Mouse (Mus musculus) T-helper 1 cell (primary cell): ENCODE measurements around the gene Spn.

Experiments
- in situ Hi-C: fragments of 300-600 bp; cut with MboI, MseI; formaldehyde crosslinking; loops from one replicate; pipeline ENCODE4 v1.15.1; 2025; ENCODE audit warnings: high pct_unique_total_duplicates

Spn gene

DNA sequence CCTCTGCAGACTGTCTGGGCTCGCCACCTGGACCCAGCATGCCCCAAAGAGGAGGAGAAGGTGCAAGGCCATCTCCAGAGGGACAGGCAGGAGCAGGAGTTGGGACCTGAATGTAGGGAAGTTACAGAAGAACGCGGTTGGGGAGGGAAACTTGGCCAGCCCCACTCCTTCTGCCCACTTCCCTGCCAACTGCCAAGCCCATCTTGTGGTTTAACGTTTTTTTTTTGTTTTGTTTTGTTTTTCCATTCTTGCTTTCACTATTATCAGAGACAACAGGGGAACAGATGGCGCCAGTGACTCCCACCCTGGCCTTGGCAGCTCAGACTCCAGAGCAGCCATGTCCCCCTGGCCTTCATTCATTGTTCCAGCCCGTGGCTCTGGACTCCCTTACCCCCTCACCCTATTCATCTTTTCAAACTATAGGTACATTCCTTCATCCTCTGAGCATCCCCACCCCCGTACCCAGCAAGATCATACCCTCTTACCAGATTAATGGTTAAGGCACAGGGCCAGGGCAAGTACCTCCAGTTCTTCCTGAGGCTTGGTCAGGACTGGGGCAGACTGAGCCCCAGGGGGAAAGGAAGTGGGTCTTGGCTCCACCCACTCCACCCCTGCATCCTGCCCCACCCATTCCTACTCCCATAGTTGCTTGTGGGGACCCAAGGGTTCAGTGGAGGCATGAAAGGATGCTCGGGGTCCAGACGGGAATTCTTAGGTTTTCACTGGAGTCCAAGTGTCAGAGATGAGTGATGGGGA lies at the start of gene Spn:
Spn (minus strand) TSS at position 562 of the 756 bp plus-strand sequence.
- in situ Hi-C loops = loop anchor here (5.0 kb wide), 1 partner anchor 60 kb away; the partner anchor contains the start of gene Cd2bp2

DNA sequence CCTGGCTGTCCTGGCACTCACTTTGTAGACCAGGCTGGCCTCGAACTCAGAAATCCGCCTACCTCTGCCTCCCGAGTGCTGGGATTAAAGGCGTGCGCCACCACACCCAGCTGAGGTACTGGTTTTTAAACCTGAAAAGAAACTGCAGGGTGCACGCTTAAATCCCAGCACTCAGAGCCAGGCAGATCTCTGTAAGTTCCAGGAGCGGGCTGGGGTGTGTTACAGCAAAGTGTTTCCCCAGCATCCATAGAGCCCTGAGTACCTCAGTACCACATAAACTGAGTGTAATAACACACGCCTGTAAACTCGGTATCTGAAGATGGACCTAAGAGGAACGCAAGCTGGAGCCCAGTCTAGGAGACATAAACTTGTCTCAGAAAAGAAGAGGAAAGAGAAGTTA lies 49.7 kb upstream of the Spn start:
- in situ Hi-C loops = loop anchor here (25.0 kb wide), 1 partner anchor 1200 kb away; no protein-coding TSS in a partner anchor

DNA sequence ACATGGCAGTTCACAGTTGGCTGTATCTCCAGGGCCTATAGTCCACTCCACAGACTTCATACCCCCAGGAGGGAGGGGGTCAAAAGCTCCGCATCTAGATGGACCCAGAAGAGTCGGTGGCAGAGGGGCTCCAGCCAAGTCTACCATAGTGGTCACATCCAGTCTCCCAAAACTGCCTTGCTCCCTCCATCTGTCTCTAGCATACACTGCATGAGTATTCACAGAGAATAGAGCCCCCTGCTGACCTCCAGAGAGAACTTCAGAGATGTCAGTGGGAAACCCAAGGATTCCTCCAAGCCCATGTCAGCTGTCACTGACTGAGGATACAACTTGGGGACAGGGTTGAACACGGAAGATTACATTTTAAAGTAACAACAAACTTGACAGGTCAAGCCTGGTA lies 48.0 kb upstream of the Spn start:
- in situ Hi-C loops = loop anchor here (25.0 kb wide), 1 partner anchor 1202 kb away; no protein-coding TSS in a partner anchor

DNA sequence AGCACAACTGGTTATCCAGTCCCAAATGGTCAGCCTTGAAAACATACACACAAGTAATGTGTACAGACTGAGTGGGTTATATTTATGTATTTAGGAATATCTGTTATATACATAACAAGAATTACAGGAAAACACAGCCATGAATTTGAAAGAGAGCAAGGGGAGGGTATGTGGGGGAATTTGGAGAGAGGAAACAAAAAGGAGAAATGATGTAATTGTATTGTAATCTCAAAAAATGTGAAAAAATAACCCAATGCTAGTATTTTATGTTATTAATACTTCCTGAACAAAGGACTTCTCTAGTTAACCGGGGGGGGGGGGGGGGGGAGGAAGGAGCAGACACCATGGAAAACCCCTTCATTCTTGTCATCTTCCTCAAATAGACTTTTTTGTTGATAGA lies 47.1 kb upstream of the Spn start:
- in situ Hi-C loops = loop anchor here (25.0 kb wide), 1 partner anchor 1203 kb away; no protein-coding TSS in a partner anchor

DNA sequence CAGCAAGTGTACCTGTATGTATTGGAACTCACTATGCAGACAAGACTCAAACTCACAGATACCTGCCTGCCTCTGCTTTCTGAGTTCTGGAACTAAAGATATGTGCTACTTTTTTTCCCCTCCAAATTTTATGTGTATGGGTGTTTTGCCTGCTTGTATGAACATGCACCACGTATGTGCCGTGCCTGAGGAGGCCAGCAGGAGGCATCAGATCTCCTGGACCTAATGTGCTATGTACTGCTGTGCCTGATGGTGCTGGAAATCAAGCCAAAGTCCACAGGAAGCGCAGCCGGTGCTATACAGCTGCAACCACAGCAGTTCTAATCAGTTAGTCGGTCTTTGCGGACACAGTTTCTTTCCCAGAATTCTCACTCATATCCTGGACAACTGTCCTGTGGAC lies 46.2 kb upstream of the Spn start:
- in situ Hi-C loops = loop anchor here (25.0 kb wide), 1 partner anchor 1203 kb away; no protein-coding TSS in a partner anchor

DNA sequence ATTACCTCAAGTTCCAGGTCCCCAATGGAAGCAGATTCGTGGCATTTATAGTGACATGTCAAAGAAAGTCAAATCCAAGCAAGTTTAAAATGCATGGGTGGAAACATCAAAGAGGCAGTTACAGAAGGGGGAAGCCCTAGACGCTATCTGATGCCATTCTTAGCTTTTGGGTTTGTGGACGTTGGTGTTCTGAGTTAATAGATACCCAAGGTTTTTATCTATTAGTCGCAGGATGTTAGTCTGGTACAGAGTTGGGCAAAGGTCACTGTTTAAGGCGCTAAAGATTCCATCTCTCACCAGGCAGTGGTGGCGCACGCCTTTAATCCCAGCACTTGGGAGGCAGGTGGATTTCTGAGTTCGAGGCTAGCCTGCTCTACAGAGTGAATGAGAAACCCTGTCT lies 45.7 kb upstream of the Spn start:
- in situ Hi-C loops = loop anchor here (25.0 kb wide), 1 partner anchor 1204 kb away; no protein-coding TSS in a partner anchor

DNA sequence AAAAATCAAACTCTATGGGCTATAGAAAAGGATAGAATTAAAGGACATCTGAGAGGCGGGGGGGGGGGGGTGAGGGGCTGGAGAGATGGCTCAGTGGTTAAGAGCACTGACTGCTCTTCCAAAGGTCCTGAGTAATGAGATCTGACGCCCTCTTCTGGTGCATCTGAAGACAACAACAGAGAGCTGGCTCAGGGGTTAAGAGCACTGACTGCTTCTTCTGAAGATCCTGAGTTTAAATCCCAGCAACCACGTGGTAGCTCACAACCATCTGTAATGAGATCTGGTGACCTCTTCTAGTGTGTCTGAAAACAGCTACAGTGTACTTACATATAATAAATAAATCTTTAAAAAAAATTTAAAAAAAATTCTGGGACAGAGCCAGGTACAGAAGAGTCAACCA lies 44.1 kb upstream of the Spn start:
- in situ Hi-C loops = loop anchor here (25.0 kb wide), 1 partner anchor 1206 kb away; no protein-coding TSS in a partner anchor

DNA sequence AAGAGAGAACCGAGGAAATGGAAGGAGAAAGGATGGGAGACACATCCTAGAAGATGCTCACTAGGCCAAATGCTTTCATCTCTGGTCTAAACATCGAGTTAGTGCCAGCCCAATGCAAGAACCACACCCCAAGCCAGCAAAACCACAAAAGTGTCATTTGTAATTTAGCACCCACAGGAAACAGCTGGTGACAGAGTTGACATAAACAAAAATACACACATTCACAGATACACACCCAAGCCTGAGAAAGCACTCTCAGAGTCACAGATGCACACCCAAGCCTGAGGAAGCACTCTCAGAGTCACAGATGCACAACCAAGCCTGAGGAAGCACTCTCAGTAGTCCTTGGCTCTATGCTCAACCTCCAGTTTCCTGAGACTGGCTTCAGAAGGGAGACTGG lies 43.2 kb upstream of the Spn start:
- in situ Hi-C loops = loop anchor here (25.0 kb wide), 1 partner anchor 1207 kb away; no protein-coding TSS in a partner anchor

DNA sequence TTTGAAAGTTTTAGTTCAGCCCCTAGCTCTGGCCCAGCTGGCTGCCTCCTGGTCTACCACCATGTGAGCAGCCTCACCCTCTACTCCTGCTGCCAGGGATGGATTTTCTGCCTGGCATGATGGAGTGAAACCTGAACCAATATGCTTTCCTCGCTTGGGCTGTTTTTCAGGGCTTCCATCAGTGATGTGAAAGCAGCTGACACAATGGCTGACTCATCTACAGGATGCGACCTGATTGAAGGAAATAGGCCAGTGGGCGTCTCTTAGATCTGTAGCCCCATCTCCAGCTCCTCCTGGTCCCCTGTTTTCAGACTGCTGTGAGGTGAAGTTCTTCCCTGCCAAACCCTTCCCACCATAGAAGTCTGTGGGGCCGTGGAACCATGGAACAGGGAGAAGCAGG lies 39.3 kb upstream of the Spn start:
- in situ Hi-C loops = loop anchor here (25.0 kb wide), 1 partner anchor 1210 kb away; no protein-coding TSS in a partner anchor

DNA sequence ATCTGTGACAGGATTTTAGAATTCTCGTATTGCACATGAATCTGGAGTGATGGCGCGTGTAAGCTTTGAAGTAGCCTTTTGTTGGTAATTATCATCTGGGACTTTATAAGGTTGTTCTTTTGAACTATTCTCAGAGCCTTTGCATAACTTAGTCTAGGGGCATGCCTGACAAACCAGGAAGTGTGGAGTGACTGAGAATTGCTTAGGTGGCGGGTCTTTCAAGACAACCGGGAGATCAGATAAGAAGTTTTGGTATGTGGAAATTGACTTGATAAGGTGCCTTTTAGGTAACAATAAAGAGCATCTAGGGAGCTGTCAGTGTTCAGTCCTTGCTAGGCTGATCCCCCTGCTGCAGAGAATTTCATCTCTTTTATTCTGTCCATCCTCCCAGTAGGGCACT lies 28.9 kb upstream of the Spn start:
- in situ Hi-C loops = no loop called here

DNA sequence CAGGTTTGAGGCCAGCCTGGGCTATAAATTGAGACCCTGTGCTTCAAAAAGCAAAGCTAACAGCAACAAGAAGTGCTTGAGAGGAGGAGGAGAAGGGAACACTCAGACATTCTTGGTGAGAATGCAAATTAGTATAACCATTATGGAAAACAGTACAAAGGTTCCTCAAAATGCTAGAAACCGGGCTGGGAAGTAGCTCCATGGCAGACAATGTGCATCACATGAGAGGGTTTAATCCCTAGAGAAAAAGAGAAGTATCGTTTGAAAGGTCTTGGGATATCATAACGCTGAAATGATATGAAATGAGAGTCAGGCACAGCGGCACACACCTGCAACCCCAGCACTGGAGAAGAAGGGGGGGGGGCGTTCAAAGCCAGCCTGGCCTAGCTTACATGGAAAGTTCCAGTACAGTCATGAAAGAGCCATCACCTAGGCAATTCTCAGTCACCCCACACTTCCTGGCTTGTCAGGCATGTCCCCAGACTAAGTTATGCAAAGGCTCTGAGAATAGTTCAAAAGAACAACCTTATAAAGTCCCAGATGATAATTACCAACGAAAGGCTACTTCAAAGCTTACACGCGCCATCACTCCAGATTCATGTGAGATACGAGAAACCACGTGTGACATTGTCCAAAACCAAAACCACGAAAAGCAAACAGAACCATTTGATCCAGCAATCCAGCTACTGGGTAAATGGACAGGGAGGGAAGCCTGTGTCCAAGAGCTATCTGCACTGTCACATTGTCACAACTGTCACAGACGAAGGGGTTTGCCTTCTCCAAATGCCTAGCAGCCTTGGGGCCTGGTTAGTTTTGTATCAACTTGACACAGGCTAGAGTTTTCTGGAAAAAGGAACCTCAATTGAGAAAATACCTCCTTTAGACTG lies 28.2 kb upstream of the Spn start:
- in situ Hi-C loops = no loop called here

DNA sequence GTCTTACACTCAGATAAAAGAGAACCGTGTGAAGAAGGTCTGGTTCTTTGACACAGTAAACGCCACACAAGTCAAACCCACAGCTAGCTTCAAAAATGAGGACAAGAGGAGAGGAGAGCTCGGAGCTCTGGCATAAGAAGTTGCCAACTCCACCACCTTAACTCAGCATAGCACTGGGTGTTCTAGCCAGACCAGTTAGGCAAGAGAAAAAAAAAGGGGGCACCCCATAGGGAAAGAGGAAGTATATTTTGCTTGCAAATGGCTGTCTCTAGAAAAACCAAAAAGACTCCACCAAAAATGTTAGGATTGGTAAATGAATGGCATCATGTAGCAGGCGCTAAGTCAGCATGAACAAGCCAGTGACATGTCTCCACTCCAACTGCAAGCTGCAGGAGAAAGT lies 26.4 kb upstream of the Spn start:
- in situ Hi-C loops = no loop called here

DNA sequence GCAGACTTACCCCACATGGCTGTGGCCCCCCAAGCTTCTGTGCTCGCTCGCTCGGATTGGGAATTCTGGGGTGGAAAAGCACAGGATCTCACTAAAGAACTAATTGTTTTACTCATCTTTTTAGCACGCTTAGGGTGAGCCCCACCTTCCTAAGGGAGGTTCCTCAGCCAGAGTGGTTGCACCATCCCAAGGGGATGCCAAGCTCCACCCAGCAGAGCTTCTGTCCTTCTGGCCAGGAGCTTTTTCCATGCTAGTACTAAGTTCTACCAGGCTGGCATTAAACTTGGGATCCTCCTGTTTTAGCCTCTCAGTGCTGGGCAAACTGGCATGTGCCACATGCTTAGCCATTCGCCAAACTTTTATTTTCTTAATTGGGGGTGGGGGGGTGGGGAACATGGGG lies 24.9 kb upstream of the Spn start:
- in situ Hi-C loops = no loop called here

DNA sequence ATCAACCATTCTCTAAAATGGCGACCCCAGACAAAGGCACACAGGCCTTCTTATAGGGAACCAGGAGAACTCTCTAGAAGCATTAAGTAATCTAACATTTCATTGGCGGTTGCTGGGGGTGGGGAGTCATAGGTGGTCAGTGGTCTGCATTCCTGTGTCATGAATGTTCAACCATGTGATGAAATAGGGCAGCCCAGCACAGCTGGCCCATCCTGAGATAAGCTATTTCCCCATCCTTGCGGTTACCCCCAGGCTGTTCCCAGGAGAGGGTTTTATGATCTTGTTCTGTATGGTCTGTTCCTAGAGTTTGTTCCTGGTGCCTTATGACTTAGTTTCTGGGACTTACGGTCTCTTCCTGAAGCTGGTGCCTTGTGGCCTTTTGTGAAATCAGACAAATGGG lies 19.9 kb upstream of the Spn start:
- in situ Hi-C loops = no loop called here

DNA sequence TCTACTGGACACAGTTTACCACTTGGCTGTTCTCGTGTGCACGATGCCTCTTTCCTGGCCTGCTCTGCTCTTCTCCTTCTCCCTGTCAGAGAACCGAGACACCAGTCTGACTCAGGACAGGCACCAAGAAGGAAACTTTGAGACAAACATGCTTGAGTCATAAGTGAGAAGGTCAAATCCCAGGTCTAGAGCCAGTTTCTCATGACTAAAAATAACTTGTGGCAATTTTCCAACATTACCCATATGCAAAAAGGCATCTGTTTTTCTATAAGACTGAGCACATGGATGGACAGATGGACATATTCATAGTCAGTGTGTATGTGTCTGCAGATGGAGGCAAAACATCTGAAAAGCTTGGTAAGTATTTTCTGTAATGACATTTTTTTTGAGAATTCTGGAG lies 15.9 kb upstream of the Spn start:
- in situ Hi-C loops = no loop called here

DNA sequence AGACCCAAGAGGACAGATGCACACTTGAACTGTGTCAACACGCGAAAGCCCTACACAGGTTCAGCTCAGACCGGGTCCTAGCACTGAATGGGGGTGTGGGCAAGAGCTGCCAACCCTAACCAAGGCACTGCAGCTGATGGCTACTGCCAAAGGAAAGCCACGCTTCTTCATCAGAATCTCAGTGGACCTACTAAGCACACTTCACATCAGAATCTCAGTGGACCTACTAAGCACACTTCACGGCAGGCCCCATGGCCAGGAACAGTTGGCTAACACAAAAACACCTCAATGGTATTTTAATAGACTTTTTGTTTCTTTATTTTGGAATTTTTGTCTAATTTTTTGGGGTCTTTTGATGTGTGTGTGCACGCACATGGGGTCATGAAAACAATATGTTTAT lies 14.8 kb upstream of the Spn start:
- in situ Hi-C loops = no loop called here

DNA sequence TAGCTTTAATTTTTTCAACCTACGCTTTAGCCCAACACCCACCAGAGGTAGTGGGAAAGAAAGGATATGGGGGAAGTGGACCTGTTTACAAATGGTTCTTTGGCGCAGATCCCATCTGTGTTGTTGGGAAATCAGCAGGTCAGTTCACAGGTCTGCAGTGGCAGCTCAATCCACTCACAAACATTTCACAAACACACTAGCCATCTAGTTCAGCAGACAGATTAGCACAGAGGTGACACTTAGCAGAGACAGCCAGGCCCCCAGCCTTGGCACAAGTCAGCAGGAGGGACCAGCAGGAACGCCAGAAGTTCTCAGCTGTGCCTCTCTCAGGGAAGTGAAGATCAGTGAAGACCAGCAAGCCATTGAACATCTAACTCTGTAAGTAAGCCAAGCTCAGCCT lies 10.3 kb upstream of the Spn start:
- in situ Hi-C loops = no loop called here

DNA sequence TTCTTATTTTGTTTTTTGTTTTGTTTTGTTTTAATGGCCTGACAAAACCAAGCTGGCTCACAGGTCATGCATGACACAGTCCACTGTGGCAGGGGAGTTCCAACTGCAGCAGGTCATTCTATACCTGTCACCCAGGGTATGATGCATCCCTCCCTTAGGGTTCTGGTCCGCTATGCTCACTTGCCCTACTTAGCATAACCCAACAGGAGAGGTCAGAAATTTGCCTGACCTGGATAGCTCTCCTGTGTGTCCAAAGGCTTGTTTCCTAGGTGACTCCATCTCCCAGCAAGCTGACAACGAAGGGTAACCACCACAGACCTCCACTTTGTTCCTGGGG lies 8.6 kb upstream of the Spn start:
- in situ Hi-C loops = no loop called here

DNA sequence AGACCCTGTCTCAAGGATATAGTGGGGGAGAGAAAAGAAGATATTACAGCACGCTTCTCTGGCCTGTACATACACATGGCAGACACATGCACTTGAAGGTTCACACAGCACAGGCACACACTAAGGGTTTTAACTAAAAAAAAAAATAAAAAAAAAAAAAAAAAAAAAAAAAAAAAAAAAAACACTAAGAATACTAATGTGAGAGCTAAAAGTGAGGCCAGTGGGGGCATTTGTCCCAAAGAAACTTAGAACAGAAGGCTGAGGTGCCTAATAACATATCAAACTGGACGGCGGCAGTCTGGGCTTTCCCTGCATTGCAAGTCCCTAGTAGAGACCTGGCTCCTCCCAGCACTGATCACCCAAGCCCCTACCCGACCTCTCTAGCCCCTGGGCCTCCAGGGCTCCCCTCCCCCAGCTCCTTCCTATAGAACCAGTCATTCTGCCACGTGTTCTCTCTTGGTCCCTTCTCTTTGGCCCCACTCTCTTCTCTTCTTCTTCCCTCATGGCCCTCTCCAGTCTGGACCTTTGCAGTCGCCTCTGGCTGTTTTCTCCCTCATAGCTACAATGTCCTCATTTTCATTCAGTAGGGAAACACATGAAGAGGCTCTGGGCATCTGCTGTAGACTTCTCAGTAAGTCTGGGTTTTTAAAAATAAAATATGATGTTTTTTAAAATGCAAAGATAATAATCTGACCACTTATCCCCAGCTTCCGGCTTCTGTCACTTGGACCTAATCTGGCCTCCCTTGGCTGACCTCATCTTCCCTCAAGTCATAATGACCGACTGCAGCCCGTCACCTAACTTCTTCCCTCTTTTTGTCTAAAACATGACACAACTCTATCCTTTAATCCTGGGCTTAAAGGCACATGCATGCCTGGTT lies 8.0 kb upstream of the Spn start:
- in situ Hi-C loops = no loop called here

DNA sequence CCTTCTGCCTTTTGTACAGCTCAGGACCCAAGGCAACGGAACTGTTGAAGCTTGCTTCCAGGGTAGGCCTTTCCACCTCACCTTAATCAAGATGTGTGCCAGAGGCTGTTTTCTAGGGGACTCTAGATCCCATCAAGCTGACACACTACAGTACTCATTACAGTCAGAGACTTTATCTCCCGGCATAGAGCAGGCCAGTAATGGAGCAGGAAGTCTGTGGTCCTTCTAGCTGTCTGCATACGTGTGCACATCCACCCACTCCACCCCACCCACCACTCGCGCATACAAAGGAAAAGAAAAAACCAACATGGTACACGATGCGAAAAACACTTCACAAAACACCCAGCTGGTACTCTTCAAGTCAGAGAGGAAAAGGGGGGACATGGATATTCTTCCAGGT lies 6.8 kb upstream of the Spn start:
- in situ Hi-C loops = no loop called here

DNA sequence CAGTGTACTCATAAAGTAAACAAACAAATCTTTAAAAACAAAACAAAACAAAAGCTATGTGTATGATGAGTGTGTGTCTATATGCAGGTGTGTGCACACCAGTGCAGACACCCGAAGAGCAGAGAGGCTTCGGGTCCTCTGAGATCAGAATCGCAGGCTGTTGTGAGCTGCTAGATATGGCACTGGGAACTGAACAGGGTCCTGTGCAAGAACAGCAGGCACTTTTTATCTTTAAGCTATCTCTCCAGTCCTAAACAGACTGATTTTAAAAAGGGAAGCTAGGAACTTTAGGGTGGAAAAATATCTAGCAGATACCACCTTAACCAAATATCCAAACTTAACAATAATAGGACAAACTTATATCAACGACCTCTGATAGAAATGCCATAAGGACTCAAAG lies 5.0 kb upstream of the Spn start:
- in situ Hi-C loops = no loop called here

DNA sequence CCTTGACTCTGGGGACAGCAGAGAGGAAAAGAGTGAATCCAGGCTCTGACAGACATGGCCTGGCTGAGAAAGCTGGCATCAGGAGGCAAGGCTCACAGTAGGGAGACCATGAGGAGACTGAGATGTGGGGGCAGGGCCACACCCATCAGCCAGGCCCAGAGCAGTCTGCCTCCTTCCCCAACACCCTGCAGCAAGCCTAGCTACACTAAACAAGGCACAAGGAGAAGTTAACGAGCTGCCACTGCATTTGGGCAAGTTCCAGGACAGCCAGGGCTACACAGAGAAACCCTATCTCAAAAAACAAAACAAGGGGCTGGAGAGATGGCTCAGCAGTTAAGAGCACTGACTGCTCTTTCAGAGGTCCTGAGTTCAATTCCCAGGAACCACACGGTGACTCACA lies 4.6 kb upstream of the Spn start:
- in situ Hi-C loops = no loop called here
